Mouse (Mus musculus) ES-Bruce4 (cell line): ENCODE data around the gene Fopnl.
A peak's percentile ranks its signal among the peaks of the same experiment; 100 is the strongest.

Experiments used
- EP300 ChIP-seq: IDR thresholded peaks from 2 replicates; pipeline ENCODE4 v1.6.1; 2011; ENCODE audit warnings: low read depth, low read length; ENCODE audit not compliant: insufficient read depth
- POLR2A ChIP-seq: IDR thresholded peaks from one replicate; pipeline ENCODE4 v1.8.1; 2011; ENCODE audit warnings: low read length; ENCODE audit not compliant: insufficient read depth

GRCm38 (mm10) chr16:14316884-14317876 is at the start of gene Fopnl:
- no peak for TF ChIP-seq EP300
- TF ChIP-seq POLR2A = peak; percentile 74
